Mouse (Mus musculus): ENCODE results near the gene Pou2f2. TPM values are rescaled to one million over a fixed set of nuclear protein-coding genes. Genes with fewer than 3 reads are reported as not detected.
A peak's percentile ranks its signal among the peaks of the same experiment; 100 is the strongest.

Gene Pou2f2
- polyA plus RNA-seq, 1 experiment from 2014 or later, result 1.6 TPM

GRCm38 (mm10) chr7:25073924-25074323 lies 105.6 kb downstream of the Pou2f2 start:
- no peak overlapping the region for H3K9ac ChIP-seq
- peaks cover 61% of the 10 kb centered on the region for H3K4me1 ChIP-seq (replicated peaks)

GRCm38 (mm10) chr7:25072716-25073390 lies 106.7 kb downstream of the Pou2f2 start:
- under 1% methylated on average over 32 of the region's 33 CpGs for WGBS (ENCODE audit: insufficient replicate concordance)
- no peak for ATAC-seq (ENCODE audit: insufficient read depth)
- H3K27ac ChIP-seq (replicated peaks), result no peak overlapping the region; the same call in 1 of the 2 replicates
- H3K4me2 ChIP-seq, result peak overlapping the region; percentile 84
- peaks cover 5% of the 10 kb centered on the region; the same call in 1 of the 2 replicates for H3K27me3 ChIP-seq
- no peaks in the 10 kb centered on the region for H3K36me3 ChIP-seq (replicated peaks)
- H3K9me3 ChIP-seq (replicated peaks), result no peaks in the 10 kb centered on the region
- H3K4me1 ChIP-seq (replicated peaks), result peaks cover 51% of the 10 kb centered on the region
- H3K4me3 ChIP-seq (replicated peaks), result peak overlapping the region; percentile 56
- H3K9ac ChIP-seq, result peak overlapping the region; percentile 63

More at GRCm38 (mm10) chr7:25073924-25074323, 105.6 kb downstream of the Pou2f2 start:
- 75% methylated on average over 8 of the region's 8 CpGs for WGBS (ENCODE audit: insufficient replicate concordance)
- Histone ChIP-seq H3K9me3 (replicated peaks) (no peaks in the 10 kb centered on the region), H3K27ac (replicated peaks) (no peak overlapping the region), H3K4me3 (replicated peaks) (no peak overlapping the region), H3K4me2 (no peak overlapping the region), H3K36me3 (replicated peaks) (no peaks in the 10 kb centered on the region), H3K27me3 (peaks cover 5% of the 10 kb centered on the region; the same call in 1 of the 2 replicates)
- ATAC-seq (ENCODE audit: insufficient read depth), result no peak

GRCm38 (mm10) chr7:25071979-25072715 lies 107.4 kb downstream of the Pou2f2 start, which contains the start of the genes Grik5 and Zfp574:
Gene Grik5, minus strand, starts transcription at chr7:25072346.
Gene Zfp574, plus strand, starts transcription at chr7:25072567.
- no peaks in the 10 kb centered on the region for H3K9me3 ChIP-seq (replicated peaks)
- H3K27ac ChIP-seq (replicated peaks), result peak within 1 kb of the TSS; percentile 9; the same call in 1 of the 2 replicates
- H3K36me3 ChIP-seq (replicated peaks), result no peaks in the 10 kb centered on the region
- H3K9ac ChIP-seq, result peak within 1 kb of the TSS; percentile 63
- peaks cover 5% of the 10 kb centered on the region; the same call in 1 of the 2 replicates for H3K27me3 ChIP-seq
- H3K4me3 ChIP-seq (replicated peaks), result peak within 1 kb of the TSS; percentile 56
- H3K4me1 ChIP-seq (replicated peaks), result peaks cover 47% of the 10 kb centered on the region
- ATAC-seq (ENCODE audit: insufficient read depth), result no peak
- 4% methylated on average over 21 of the region's 28 CpGs for WGBS (ENCODE audit: insufficient replicate concordance)
- H3K4me2 ChIP-seq, result peak within 1 kb of the TSS; percentile 84

- no peak overlapping the region for H3K4me2 ChIP-seq
- H3K4me1 ChIP-seq (replicated peaks), result peaks cover 23% of the 10 kb centered on the region
- ATAC-seq (ENCODE audit: insufficient read depth), result no peak
- H3K4me3 ChIP-seq (replicated peaks), result no peak overlapping the region
- H3K9me3 ChIP-seq (replicated peaks), result no peaks in the 10 kb centered on the region
- H3K27me3 ChIP-seq, result peaks cover 5% of the 10 kb centered on the region; the same call in 1 of the 2 replicates
- H3K9ac ChIP-seq, result no peak overlapping the region
- 47% methylated on average over 2 of the region's 2 CpGs for WGBS (ENCODE audit: insufficient replicate concordance)
- no peaks in the 10 kb centered on the region for H3K36me3 ChIP-seq (replicated peaks)
- no peak overlapping the region for H3K27ac ChIP-seq (replicated peaks)
These were observed 110.8 kb downstream of the Pou2f2 start for GRCm38 (mm10) chr7:25068724-25069123.

- peaks cover 5% of the 10 kb centered on the region; the same call in 1 of the 2 replicates for H3K27me3 ChIP-seq
- H3K9me3 ChIP-seq (replicated peaks), result no peaks in the 10 kb centered on the region
- H3K9ac ChIP-seq, result no peak overlapping the region
- no peak overlapping the region for H3K4me3 ChIP-seq (replicated peaks)
- WGBS (ENCODE audit: insufficient replicate concordance), result 75% methylated on average over 22 of the region's 22 CpGs
- H3K36me3 ChIP-seq (replicated peaks), result no peaks in the 10 kb centered on the region
- no peak for ATAC-seq (ENCODE audit: insufficient read depth)
- no peak overlapping the region for H3K4me2 ChIP-seq
- peaks cover 16% of the 10 kb centered on the region for H3K4me1 ChIP-seq (replicated peaks)
- H3K27ac ChIP-seq (replicated peaks), result no peak overlapping the region
These were observed 111.4 kb downstream of the Pou2f2 start for GRCm38 (mm10) chr7:25067909-25068656.

- Histone ChIP-seq H3K27ac (replicated peaks) (no peak overlapping the region), H3K9ac (no peak overlapping the region), H3K27me3 (peaks cover 1% of the 10 kb centered on the region; the same call in 1 of the 2 replicates), H3K4me2 (no peak overlapping the region), H3K36me3 (replicated peaks) (no peaks in the 10 kb centered on the region), H3K9me3 (replicated peaks) (no peaks in the 10 kb centered on the region), H3K4me3 (replicated peaks) (no peak overlapping the region), H3K4me1 (replicated peaks) (peaks cover 9% of the 10 kb centered on the region)
- no peak for ATAC-seq (ENCODE audit: insufficient read depth)
- 70% methylated on average over 7 of the region's 7 CpGs for WGBS (ENCODE audit: insufficient replicate concordance)
These were observed 112.2 kb downstream of the Pou2f2 start for GRCm38 (mm10) chr7:25067338-25067737.

GRCm38 (mm10) chr7:25063900-25064299 lies 115.6 kb downstream of the Pou2f2 start:
- no peak overlapping the region for H3K27ac ChIP-seq (replicated peaks)
- no peak for ATAC-seq (ENCODE audit: insufficient read depth)
- WGBS (ENCODE audit: insufficient replicate concordance), result 44% methylated on average over 8 of the region's 8 CpGs

GRCm38 (mm10) chr7:25063346-25063745 lies 116.2 kb downstream of the Pou2f2 start:
- Histone ChIP-seq H3K4me2 (no peak overlapping the region), H3K36me3 (replicated peaks) (no peaks in the 10 kb centered on the region), H3K27ac (replicated peaks) (no peak overlapping the region), H3K4me1 (replicated peaks) (no peaks in the 10 kb centered on the region), H3K27me3 (no peaks in the 10 kb centered on the region), H3K9ac (no peak overlapping the region), H3K9me3 (replicated peaks) (no peaks in the 10 kb centered on the region), H3K4me3 (replicated peaks) (no peak overlapping the region)
- ATAC-seq (ENCODE audit: insufficient read depth), result no peak
- WGBS (ENCODE audit: insufficient replicate concordance), result 47% methylated on average over 6 of the region's 6 CpGs

More at GRCm38 (mm10) chr7:25063900-25064299, 115.6 kb downstream of the Pou2f2 start:
- no peaks in the 10 kb centered on the region for H3K36me3 ChIP-seq (replicated peaks)
- H3K27me3 ChIP-seq, result no peaks in the 10 kb centered on the region
- H3K9me3 ChIP-seq (replicated peaks), result no peaks in the 10 kb centered on the region
- H3K4me1 ChIP-seq (replicated peaks), result no peaks in the 10 kb centered on the region
- no peak overlapping the region for H3K4me2 ChIP-seq
- no peak overlapping the region for H3K4me3 ChIP-seq (replicated peaks)
- H3K9ac ChIP-seq, result no peak overlapping the region

GRCm38 (mm10) chr7:25058836-25059235 lies 120.7 kb downstream of the Pou2f2 start:
- WGBS (ENCODE audit: insufficient replicate concordance), result 80% methylated on average over 14 of the region's 14 CpGs
- no peak overlapping the region for H3K9ac ChIP-seq
- H3K36me3 ChIP-seq (replicated peaks), result 0 out of 2 replicates have a peak, but pooled peaks cover 4% of the 10 kb centered on the region
- no peak overlapping the region for H3K4me2 ChIP-seq
- ATAC-seq (ENCODE audit: insufficient read depth), result no peak
- H3K27ac ChIP-seq (replicated peaks), result no peak overlapping the region
- no peaks in the 10 kb centered on the region for H3K4me1 ChIP-seq (replicated peaks)
- no peaks in the 10 kb centered on the region for H3K27me3 ChIP-seq
- no peak overlapping the region for H3K4me3 ChIP-seq (replicated peaks)
- H3K9me3 ChIP-seq (replicated peaks), result no peaks in the 10 kb centered on the region

GRCm38 (mm10) chr7:25058394-25058793 lies 121.1 kb downstream of the Pou2f2 start:
- H3K4me3 ChIP-seq (replicated peaks), result no peak overlapping the region
- H3K9me3 ChIP-seq (replicated peaks), result no peaks in the 10 kb centered on the region
- no peaks in the 10 kb centered on the region for H3K4me1 ChIP-seq (replicated peaks)
- no peak for ATAC-seq (ENCODE audit: insufficient read depth)
- no peak overlapping the region for H3K27ac ChIP-seq (replicated peaks)
- H3K4me2 ChIP-seq, result no peak overlapping the region
- 59% methylated on average over 8 of the region's 8 CpGs for WGBS (ENCODE audit: insufficient replicate concordance)
- 0 out of 2 replicates have a peak, but pooled peaks cover 4% of the 10 kb centered on the region for H3K36me3 ChIP-seq (replicated peaks)
- H3K9ac ChIP-seq, result no peak overlapping the region
- H3K27me3 ChIP-seq, result no peaks in the 10 kb centered on the region
